Mouse (Mus musculus) fibroblast of lung, adult 2 months (primary cell): ENCODE results near the gene Nox4.
A peak's percentile ranks its signal among the peaks of the same experiment; 100 is the strongest.
"Not testable (repeated sequence)": the region's sequence is repeated elsewhere in the genome, so short reads cannot be mapped to it uniquely, and the experiment has no call there.

ENCODE experiments used
- DNase-seq: peaks from one replicate; pipeline ENCODE4 v3.0.0-alpha.2; 2011; ENCODE audit warnings: low read depth

Gene Nox4

DNA sequence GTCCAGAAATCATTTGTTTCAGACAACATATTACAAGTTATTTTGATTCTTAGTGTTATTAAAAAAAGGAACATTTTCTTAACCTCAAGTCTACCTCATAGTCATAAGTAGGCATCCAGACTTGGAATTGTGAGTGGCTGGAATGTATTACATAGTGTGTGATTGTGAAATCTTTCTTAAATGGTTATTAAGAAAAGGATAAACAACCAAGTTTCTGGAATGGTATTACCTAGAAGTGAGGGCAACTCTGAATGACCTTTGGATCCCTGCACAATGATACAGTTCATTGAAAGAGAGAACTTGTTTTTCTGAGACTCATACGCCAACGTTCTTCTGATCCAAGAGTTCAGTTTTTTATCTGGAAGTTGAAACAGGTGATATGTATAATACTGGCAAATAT lies 125.4 kb downstream of the Nox4 start:
- peak; percentile 57 for DNase-seq

DNA sequence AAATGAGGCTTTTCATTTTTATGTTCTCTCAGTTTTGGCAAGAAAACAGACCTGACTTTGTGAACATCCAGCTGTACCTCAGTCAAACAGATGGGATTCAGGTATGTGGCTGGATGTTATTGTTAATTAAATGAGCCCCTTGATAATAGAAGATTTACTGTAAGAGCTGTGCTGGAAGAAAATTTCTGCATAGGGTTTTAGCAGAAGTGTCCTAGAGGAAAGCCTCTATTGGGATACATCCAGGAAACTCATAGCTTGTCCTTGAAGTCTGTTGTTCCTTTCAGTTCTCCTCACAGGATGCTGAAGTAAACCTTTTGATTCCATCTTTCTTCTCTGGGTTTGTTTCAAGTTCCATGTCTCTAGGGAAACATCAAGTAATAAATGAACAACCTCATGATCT lies 128.4 kb downstream of the Nox4 start:
- no peak for DNase-seq

- DNase-seq, result no peak
These were observed 129.0 kb downstream of the Nox4 start for GRCm38 (mm10) chr7:87374935-87375334.

- DNase-seq, result no peak
These were observed 151.1 kb downstream of the Nox4 start for GRCm38 (mm10) chr7:87397023-87397422.

DNA sequence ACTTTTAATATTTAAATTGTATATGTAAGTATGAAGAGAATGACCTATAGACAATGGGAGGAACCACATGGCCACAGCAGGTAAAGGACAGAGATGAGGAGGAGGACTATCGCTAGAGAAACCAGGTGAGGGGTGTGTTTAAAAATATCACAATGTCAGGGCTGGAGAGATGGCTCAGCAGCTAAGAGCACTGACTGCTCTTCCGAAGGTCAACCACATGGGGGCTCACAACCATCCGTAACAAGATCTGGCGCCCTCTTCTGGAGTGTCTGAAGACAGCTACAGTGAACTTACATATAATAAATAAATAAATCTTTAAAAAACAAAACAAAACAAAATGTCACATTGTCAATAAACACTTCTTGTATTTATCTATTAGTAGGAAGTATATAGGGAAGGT lies 165.5 kb downstream of the Nox4 start:
- DNase-seq, result not testable (repeated sequence)

DNA sequence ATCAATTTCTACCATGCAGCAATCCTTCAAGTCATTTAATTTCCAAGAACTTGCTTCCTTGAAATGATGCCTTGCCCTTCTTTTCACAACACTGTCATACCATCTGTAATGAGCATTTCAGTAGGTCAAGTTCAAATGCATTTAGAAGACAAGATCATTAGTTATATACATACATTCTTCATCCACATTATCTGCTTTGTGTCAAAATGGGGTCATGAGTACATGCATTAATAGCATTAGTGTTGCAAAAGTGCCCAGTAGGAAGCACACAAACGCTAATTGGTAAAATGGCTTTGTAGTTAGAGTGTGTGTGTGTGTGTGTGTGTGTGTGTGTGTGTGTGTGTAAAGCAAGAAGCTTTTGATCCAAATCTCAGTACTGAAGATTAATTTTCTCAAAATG lies 167.4 kb downstream of the Nox4 start:
- no peak for DNase-seq
